Mouse (Mus musculus) thymus, postnatal 25 days (tissue): ENCODE measurements around the gene Grwd1.
"Not testable (repeated sequence)": the region's sequence is repeated elsewhere in the genome, so short reads cannot be mapped to it uniquely, and the experiment has no call there.

Experiments used
- DNase-seq: peaks from one replicate; pipeline ENCODE4 v3.0.0; 2022

Gene Grwd1

GRCm38 (mm10) chr7:45830427-45831127, at the start of gene Grwd1:
Gene Grwd1, minus strand, starts transcription at chr7:45830944.
- peak; percentile 79 for DNase-seq

GRCm38 (mm10) chr7:45880531-45880930, 49.8 kb upstream of the Grwd1 start:
- DNase-seq: no peak

- not testable (repeated sequence) for DNase-seq
These were observed 47.5 kb upstream of the Grwd1 start, which contains the start of gene Grin2d for GRCm38 (mm10) chr7:45878278-45878677. Gene Grin2d, minus strand, starts transcription at chr7:45878378.

GRCm38 (mm10) chr7:45876895-45877294, 46.2 kb upstream of the Grwd1 start:
- no peak for DNase-seq

DNA sequence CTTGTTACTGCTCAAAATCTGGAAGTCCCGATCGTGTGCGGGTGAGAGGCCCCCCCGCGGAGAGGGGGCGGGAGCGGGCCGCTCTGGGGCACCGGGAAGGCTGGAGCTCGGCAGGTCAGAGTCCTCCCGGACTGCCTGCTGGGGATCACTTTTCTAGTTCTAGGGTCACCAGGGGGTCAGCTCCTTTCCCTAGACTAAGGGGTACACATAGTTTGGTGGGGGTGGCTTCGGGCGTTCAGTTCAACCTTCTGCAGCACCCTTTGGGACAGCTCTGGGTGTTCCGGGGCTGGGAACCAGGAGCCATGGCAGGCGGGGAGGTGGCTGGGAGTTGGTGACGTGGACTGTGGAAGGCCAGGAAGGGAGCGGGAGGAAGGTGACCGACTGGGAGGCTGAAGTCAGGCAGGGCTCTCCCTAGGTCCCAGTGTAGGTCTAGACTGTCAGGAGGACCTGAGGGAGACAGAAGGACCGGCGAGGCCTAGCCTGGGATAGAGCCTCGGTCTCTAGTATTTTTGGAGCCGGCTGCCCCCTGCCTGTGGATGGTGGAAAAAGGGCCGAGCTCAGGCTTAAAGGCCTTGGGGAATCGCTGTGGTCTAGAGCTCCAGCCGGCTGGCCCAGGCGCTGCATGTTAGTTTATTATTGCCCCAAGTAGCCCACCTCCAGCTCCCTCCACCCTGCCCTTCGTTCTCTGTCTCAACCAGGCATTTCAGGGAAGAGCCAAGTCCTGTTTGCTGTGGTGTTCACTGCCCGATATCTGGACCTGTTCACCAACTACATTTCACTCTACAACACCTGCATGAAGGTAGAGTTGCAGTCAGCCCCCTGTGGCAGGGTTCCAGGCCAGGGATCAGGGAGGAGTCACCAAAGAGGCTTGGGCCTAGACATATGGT, 42.6 kb upstream of the Grwd1 start:
- DNase-seq: peak; percentile 66

DNA sequence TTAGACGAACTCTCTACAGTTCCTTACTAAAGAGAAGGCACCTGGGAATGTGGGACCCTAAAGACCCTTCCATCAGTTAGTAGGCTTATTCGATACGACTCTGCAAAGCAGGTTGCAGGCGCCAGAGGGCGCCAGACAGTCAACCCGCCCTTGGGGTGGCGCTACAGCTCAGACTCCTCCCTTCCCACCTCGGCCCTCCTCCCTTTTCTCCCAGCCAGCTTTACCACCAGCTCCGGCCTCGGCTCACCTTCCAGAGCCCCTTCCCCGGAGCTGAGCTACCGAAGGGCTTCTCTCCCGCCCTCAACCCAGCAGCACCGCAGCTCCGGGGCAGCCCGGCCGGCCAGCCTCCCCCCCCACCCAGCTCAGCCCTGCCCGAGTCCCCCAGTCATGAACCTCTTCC, 41.9 kb upstream of the Grwd1 start, which contains the start of gene Kdelr1:
Kdelr1 (plus strand) TSS at position 149 of the 400 bp plus-strand sequence.
- DNase-seq: peak; percentile 93

DNA sequence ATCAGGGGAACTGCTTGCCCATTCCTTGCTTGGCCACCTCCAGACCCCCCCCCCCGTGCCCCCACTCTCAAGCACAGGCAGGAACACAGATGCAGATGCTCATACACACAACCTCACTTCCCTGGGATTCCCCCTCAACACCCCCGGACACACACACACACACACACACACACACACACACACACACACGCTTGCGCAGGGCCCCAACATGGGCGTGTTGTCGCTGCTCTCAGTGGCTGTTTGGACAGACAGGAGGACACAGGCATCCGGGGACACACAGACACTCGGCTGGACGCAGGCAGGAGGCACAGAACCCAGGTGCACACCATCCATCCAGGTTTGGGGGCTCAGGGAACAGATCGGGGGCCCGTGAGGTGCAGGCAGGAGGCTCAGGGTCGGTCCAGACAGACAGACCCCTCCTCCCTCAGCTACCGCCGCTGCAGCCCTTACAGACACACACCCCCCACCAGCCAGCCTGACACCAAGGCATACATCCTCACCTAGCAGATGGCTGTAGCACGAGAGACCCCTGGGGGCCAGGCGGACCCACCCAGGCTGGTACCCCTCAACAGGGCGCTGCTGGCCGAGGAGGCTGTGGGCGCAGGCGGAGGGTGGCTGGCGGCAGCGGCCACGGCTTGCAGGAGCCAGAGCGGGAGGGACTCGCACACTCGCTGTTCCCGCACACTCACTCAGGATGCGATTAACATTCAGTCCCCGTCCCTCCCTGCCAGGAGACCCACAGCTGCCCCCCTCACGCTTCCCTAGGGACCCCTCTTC, 39.7 kb upstream of the Grwd1 start:
- DNase-seq: no peak

GRCm38 (mm10) chr7:45869787-45870186, 39.0 kb upstream of the Grwd1 start:
- no peak for DNase-seq

- DNase-seq: no peak
These were observed 38.4 kb upstream of the Grwd1 start for GRCm38 (mm10) chr7:45869107-45869670.

DNA sequence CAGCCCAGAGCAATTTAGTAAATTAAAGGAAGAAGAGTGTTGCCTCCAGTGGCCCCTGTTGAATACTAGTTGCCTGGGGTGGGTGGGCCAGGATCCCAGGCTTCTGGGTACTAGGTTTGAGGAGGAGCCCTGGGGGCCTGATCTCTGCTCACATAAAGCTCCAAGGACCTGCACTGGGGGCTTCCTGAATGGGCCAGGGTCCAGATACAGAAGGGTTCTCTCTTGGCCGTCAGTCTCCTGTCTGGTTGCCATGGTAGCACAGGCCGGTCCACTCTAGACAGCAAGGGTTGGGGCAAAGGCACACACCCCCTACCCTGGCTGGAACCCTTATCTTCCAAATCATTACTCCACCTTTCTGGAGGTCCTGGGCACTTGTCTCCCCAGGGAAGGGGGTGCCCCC, 37.1 kb upstream of the Grwd1 start:
- no peak for DNase-seq

- peak; percentile 90 for DNase-seq
These were observed 35.5 kb upstream of the Grwd1 start for GRCm38 (mm10) chr7:45865925-45866910.

DNA sequence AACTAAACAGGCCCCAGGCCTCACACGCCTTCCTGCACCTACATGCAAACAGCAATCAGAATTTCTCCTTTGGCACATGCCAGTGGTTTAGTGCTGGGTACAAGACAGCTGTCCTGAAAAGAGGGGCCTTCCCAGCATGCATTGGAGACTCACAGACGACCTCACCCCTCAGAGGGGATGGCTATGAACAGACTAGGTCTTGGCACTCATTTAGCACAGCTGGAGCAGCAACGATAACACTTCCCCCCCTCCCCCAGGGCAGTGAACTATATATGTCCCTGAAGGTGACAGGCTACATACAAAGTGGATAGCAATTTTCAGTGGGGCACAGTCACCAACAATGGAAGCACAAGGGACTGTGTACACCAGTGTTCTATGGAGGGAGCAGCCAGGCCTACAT, 33.7 kb upstream of the Grwd1 start:
- DNase-seq: no peak

DNA sequence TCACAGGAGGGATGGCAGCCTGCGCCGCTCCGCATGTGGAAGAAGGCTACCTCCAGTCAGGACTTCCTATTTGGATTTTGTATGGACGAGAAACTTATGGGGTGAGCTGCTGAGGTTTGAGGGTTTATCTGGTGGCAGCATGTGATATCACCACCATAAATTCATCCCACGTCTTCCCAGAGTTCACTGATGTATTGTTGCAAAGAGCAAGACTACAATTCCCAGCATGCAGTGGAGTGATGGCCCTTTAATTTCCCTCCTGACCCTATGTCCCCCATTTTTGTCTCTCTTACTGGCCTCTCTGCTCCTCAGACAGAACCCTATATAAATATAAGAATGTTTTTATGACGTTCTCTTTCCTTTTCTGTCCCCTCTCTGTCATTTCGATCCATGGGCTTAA, 32.1 kb upstream of the Grwd1 start:
- no peak for DNase-seq

DNA sequence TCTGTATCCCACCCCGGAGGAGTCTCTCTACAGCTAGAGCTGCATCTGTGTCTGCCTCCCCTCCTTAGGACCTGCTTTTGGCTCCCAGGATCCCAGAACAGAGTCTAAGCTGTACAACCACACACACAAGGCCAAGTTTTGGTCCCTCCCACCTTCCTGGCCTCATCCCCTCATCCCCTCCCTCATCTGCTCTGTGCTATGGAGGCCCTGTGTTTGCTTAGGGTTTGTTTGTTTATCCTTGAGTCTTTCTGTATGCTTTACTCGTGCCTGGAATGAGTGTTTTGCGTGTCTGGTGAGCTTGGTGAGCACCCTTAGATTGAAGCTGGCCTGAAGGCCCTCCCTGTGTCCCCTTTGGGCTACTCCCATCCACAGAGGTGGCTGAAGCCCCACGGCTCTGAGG, 28.3 kb upstream of the Grwd1 start:
- no peak for DNase-seq

DNA sequence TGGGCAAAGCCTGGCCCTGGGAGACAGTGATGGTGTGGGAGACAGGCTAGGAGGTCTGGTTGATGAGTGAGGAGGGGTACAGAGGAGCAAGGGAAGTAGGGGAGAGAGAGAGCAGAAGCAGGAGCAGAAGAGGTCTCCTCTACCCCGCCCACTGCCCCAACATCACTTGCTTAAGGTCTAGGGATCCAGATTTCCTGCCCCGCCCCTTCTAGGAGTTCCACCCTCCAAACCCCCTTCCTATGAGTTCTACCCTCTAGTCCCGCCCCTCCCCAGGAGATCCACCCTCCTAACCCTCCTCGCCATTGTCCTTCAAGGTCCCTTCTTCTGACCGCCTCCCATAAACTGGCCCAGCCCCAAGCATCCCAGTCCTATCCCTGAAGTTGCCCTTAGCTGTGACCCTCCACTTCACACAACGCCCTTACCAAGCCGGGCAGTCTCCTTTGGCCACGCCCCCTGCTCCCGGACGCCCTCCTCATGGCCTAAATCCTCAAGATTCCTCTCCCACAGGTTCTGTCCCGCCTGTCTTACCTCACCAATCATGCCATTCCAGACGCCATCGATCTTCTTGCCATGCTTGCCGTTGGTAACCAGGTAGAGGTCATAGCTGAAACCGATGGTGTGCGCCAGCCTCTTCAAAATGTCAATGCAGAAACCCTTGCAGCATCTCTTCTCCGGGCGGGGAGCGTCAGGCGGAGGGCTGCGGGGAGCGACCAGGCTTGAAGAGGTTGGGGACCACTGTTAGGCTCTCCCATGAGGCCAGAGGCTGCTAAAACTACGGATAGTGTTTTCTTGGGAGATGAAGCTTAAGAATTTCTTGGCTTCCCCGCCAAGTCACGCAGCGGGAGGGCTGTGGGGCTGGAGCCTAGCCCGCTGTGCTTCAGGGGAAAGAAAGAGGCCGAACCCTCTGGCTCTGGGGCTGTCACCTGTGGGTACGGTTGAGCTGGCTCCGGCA, 26.5 kb upstream of the Grwd1 start:
- no peak for DNase-seq

DNA sequence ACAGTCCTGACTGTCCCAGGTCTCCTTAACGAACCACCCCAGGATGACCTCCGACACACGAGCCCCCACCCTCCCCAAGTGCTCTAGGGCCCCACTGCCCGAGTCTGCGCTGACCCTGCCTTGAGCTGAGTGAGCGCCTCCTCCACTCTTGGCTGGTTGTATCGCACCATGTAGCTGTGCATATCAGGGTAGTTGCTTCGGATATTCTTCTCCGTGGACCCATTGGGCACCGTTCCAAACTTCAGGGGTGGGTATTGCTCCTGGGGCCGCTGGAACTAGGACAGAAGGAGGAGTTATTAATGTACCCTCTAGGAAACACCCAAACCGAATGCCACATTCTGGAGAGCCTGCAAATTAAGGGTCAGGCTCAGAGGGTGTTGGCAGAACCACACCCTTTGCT, 22.3 kb upstream of the Grwd1 start:
- DNase-seq: no peak

- no peak for DNase-seq
These were observed 19.9 kb upstream of the Grwd1 start for GRCm38 (mm10) chr7:45850661-45851060.

DNA sequence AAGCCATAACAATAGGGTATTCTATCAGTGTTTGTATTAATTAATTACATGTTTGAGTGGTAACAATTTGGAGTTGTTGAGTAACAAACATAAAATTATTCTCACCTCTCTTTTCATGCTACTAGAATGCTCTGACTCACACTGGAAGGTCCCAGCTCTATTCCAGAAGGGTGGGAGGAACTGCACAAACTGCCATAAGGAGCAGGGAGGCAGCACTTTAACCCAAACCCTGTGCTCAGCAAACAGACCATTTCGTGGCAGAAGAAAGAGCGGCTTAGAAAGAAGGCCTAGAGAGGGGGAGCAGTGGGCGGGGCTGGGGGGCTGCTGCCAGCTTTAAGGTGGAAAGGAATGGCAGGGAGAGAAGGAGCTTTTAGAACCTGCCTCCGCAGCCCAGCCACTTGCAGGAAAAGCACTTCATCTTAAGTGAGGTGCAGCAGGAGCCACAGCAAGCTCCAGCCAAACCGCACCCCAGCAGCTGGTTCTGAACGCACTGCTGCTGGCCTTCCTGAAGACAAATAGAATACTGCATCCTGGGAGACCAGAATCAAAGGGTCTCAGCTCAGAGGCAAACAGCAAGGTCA, 17.8 kb upstream of the Grwd1 start:
- DNase-seq: no peak

- DNase-seq: no peak
These were observed 12.4 kb upstream of the Grwd1 start for GRCm38 (mm10) chr7:45842950-45843744.
